Mouse (Mus musculus) intestine, embryonic 14.5 days (tissue): ENCODE measurements around the gene Gpr179. TPM values are rescaled to one million over a fixed set of nuclear protein-coding genes. Genes with fewer than 3 reads are reported as not detected.

Experiments
- ATAC-seq: fragments of 200-750 bp; cut with Nextera tagmentation; replicated peaks from 2 replicates; pipeline ENCODE4 v1.8.0; 2017; ENCODE audit warnings: low read depth, moderate number of reproducible peaks, moderate TSS enrichment, moderate library complexity; ENCODE audit not compliant: low FRiP score, low TSS enrichment
- DNase-seq: peaks from one replicate; pipeline ENCODE4 v3.0.0-alpha.2; 2018; ENCODE audit warnings: low spot score
- H3K27ac ChIP-seq: fragments of 300-500 bp; sonication (generic); 2 replicates; pipeline ENCODE4 v1.5.1; 2014; ENCODE audit warnings: low read depth, mild to moderate bottlenecking, control low read depth
- H3K27me3 ChIP-seq: fragments of 300-500 bp; sonication (generic); replicated peaks from 2 replicates; pipeline ENCODE4 v1.6.1; 2014; ENCODE audit warnings: low read length, control low read depth; ENCODE audit not compliant: control insufficient read depth, insufficient read depth
- H3K36me3 ChIP-seq: fragments of 300-500 bp; sonication (generic); 2 replicates; pipeline ENCODE4 v1.6.1; 2014; ENCODE audit warnings: low read length, control low read depth; ENCODE audit not compliant: control insufficient read depth, insufficient read depth
- H3K4me1 ChIP-seq: fragments of 300-500 bp; sonication (generic); replicated peaks from 2 replicates; pipeline ENCODE4 v1.6.1; 2014; ENCODE audit warnings: low read length, control low read depth, mixed read lengths; ENCODE audit not compliant: control insufficient read depth, insufficient read depth
- H3K4me2 ChIP-seq: fragments of 300-500 bp; sonication (generic); 2 replicates; pipeline ENCODE4 v1.6.1; 2014; ENCODE audit warnings: low read length
- H3K4me3 ChIP-seq: fragments of 300-500 bp; sonication (generic); 2 replicates; pipeline ENCODE4 v1.5.1; 2014; ENCODE audit warnings: low read depth, low read length, control low read depth, mixed read lengths
- H3K9ac ChIP-seq: fragments of 300-500 bp; sonication (generic); 2 replicates; pipeline ENCODE4 v1.6.1; 2014; ENCODE audit warnings: mild to moderate bottlenecking, low read length
- H3K9me3 ChIP-seq: fragments of 300-500 bp; sonication (generic); 2 replicates; pipeline ENCODE4 v1.6.1; 2016; ENCODE audit warnings: low read length, control low read depth; ENCODE audit not compliant: control insufficient read depth
- WGBS: fragments of 180-500 bp; shearing (Covaris S2); extraction: QIAGEN DNeasy Blood & Tissue Kit; methylation state at CpG from one replicate; pipeline ENCODE4 v1.1.7; 2014; 5-methylcytosine and 5-hydroxymethylcytosine counted together
- polyA plus RNA-seq: library from polyadenylated mRNA; unstranded; fragments of >200 nt; fragmentation: Nextera tagmentation; extraction: Ambion mirVana; gene quantifications from 2 replicates; pipeline ENCODE4 v1.2.1, GENCODE M21; 2014

Gpr179 gene
- polyA plus RNA-seq, 1 experiment from 2014 or later: 0.15 TPM

DNA sequence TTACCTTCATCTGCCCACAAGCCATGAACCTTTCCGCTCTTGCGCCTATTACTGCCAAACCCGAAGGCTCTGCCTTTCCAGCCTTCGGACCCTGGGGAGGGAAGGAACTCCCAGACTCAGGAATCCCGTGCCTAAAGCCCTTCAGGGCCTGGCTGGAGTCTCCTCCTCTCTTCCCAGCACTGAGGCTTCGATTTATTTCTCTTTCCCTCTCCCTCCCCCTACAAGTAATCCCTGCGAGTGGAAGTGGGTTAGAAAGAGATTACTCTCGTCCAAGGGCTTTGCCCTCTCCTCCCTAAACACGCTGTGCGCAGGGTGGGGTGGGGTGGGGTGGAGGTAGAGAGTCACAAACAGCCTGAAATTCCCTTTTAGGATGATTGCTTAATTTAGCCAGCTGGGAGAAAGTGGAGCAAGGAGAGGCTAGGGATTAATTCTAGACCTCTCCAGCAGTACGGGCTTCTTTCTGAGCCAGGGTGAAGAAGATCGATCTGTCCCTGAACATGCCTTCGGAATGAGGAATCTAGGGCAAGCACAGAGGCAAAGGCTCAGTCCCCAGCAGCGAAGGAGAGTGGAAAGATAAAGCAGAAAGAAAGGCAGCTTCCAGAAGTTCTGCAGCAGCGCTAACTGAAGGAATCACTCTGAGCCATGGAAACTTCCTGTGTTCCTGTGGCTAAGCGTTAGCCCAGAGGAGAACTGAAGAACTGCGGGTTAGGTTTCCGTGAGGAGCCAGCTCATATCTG is 40.8 kb downstream of the Gpr179 start:
- Histone ChIP-seq H3K27me3 (no peaks in the 10 kb centered on the region), H3K27ac (peak overlapping the region; percentile 67), H3K9ac (peak overlapping the region; percentile 34; the same call in 1 of the 2 replicates), H3K36me3 (no peaks in the 10 kb centered on the region), H3K9me3 (no peaks in the 10 kb centered on the region), H3K4me3 (peak overlapping the region; percentile 18), H3K4me1 (peaks cover 20% of the 10 kb centered on the region), H3K4me2 (peak overlapping the region; percentile 96)
- ATAC-seq (no peak), DNase-seq (peak; percentile 73)
- 5% methylated on average over 18 of the region's 18 CpGs for WGBS

DNA sequence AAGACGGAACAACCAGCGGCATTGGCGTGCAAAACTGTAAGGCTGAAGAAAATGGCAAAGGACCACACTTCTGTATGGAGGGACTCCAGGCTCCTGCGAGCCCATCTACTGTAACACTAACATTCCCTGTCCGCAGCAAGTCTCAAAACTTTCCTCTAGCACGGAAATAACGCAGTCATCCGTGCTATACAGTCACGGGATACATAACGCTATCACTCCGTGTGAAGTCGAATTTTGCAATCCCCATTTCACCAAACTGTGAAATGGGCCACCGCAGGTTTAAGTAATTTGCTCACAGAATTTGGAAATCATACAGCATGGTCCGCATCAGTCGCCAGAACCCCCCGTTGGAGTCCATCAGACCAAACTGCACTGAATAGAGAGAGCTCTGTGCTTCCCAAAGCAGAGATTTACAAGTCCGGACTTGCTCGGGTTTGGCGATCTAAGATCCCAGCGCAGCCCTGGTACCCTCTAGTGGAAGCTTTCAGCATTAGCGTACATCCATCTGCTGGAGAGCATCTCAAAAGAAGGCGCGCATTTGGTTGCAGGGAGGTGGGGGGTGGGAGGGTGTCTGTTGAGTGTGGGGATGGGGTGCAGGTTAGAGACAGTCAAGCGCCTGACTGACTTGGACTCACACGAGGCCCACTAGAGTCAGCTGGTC is 41.8 kb downstream of the Gpr179 start:
- DNase-seq (peak; percentile 81), ATAC-seq (peak; percentile 68)
- H3K36me3 ChIP-seq: no peaks in the 10 kb centered on the region
- H3K4me1 ChIP-seq: peaks cover 17% of the 10 kb centered on the region
- H3K9me3 ChIP-seq: no peaks in the 10 kb centered on the region
- H3K27me3 ChIP-seq: no peaks in the 10 kb centered on the region
- H3K4me3 ChIP-seq: peak overlapping the region; percentile 43
- under 1% methylated on average over 25 of the region's 25 CpGs for WGBS
- peak overlapping the region; percentile 96 for H3K4me2 ChIP-seq
- H3K9ac ChIP-seq: peak overlapping the region; percentile 53
- peak overlapping the region; percentile 59 for H3K27ac ChIP-seq

DNA sequence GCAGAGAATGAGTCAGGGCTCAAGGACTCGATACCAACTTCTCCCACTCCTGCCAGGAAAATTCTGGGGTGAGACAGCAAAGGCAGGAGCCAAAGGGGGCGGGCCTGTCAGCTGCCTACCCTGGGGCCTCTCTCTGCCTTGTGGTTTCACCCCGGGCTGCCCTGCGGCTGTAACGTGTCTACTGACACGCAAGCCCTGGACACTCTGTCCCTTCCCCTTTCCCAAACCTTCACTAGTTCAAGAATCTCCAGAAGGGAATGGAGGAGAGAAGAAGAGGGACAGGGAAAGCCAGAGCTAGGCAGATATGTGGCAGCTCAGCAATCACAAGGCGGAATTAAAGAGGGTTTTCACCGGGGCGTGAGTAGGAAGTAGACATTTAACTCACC is 42.4 kb downstream of the Gpr179 start:
- Histone ChIP-seq H3K4me2 (peak overlapping the region; percentile 96), H3K4me1 (peaks cover 12% of the 10 kb centered on the region), H3K4me3 (peak overlapping the region; percentile 43), H3K27me3 (no peaks in the 10 kb centered on the region), H3K27ac (peak overlapping the region; percentile 59; the same call in 1 of the 2 replicates), H3K9me3 (no peaks in the 10 kb centered on the region), H3K9ac (peak overlapping the region; percentile 53), H3K36me3 (no peaks in the 10 kb centered on the region)
- no peak for ATAC-seq
- peak; percentile 71 for DNase-seq
- 1% methylated on average over 9 of the region's 9 CpGs for WGBS

GRCm38 (mm10) chr11:97308806-97309450 is 42.9 kb downstream of the Gpr179 start:
- Histone ChIP-seq H3K4me1 (peaks cover 12% of the 10 kb centered on the region), H3K4me2 (peak overlapping the region; percentile 96), H3K27ac (peak overlapping the region; percentile 59; the same call in 1 of the 2 replicates), H3K9me3 (no peaks in the 10 kb centered on the region), H3K27me3 (no peaks in the 10 kb centered on the region), H3K9ac (peak overlapping the region; percentile 53; the same call in 1 of the 2 replicates), H3K4me3 (peak overlapping the region; percentile 43), H3K36me3 (no peaks in the 10 kb centered on the region)
- DNase-seq (no peak), ATAC-seq (no peak)
- 46% methylated on average over 3 of the region's 3 CpGs for WGBS

GRCm38 (mm10) chr11:97307294-97308069 is 44.4 kb downstream of the Gpr179 start:
- Histone ChIP-seq H3K27ac (no peak overlapping the region), H3K9ac (no peak overlapping the region), H3K36me3 (no peaks in the 10 kb centered on the region), H3K4me3 (no peak overlapping the region), H3K27me3 (no peaks in the 10 kb centered on the region), H3K9me3 (no peaks in the 10 kb centered on the region), H3K4me2 (no peak overlapping the region), H3K4me1 (peaks cover 12% of the 10 kb centered on the region)
- WGBS: 95% methylated on average over 11 of the region's 11 CpGs
- no peak for ATAC-seq
- DNase-seq: no peak

- Histone ChIP-seq H3K4me3 (no peak overlapping the region), H3K9ac (no peak overlapping the region), H3K27ac (no peak overlapping the region), H3K4me1 (peaks cover 5% of the 10 kb centered on the region), H3K36me3 (no peaks in the 10 kb centered on the region), H3K27me3 (no peaks in the 10 kb centered on the region), H3K4me2 (no peak overlapping the region), H3K9me3 (no peaks in the 10 kb centered on the region)
- no peak for DNase-seq
- ATAC-seq: no peak
- WGBS: 48% methylated on average over 5 of the region's 5 CpGs
Measured at GRCm38 (mm10) chr11:97304631-97305030, 47.2 kb downstream of the Gpr179 start.

- no peaks in the 10 kb centered on the region for H3K4me1 ChIP-seq
- WGBS: 25% methylated on average over 7 of the region's 7 CpGs
- H3K9ac ChIP-seq: no peak overlapping the region
- DNase-seq (no peak), ATAC-seq (no peak)
- H3K4me2 ChIP-seq: no peak overlapping the region
- H3K27me3 ChIP-seq: no peaks in the 10 kb centered on the region
- no peak overlapping the region for H3K4me3 ChIP-seq
- H3K36me3 ChIP-seq: no peaks in the 10 kb centered on the region
- no peaks in the 10 kb centered on the region for H3K9me3 ChIP-seq
- no peak overlapping the region for H3K27ac ChIP-seq
Measured at GRCm38 (mm10) chr11:97302231-97302781, 49.6 kb downstream of the Gpr179 start.

- 80% methylated on average over 16 of the region's 16 CpGs for WGBS
- Histone ChIP-seq H3K4me3 (no peak overlapping the region), H3K27me3 (no peaks in the 10 kb centered on the region), H3K9ac (no peak overlapping the region), H3K27ac (no peak overlapping the region), H3K36me3 (no peaks in the 10 kb centered on the region), H3K4me1 (no peaks in the 10 kb centered on the region), H3K4me2 (no peak overlapping the region), H3K9me3 (no peaks in the 10 kb centered on the region)
- no peak for DNase-seq
- ATAC-seq: no peak
Measured at GRCm38 (mm10) chr11:97301406-97301805, 50.5 kb downstream of the Gpr179 start.
